Mouse (Mus musculus) midbrain, embryonic 11.5 days (tissue): ENCODE results near the gene Rem2. TPM values are rescaled to one million over a fixed set of nuclear protein-coding genes. Genes with fewer than 3 reads are reported as not detected.

Source experiments
- ATAC-seq: fragments of 200-750 bp; cut with Nextera tagmentation; 2 replicates; pipeline ENCODE4 v1.8.0; 2017; ENCODE audit warnings: moderate TSS enrichment, moderate library complexity; ENCODE audit not compliant: low FRiP score
- DNase-seq: peaks from one replicate; pipeline ENCODE4 v3.0.0; 2015; ENCODE audit warnings: low spot score; ENCODE audit errors: missing footprints
- H3K27ac ChIP-seq: fragments of 300-500 bp; sonication (generic); 2 replicates; pipeline ENCODE4 v1.5.1; 2014; ENCODE audit warnings: low read depth, low read length
- H3K27me3 ChIP-seq: fragments of 300-500 bp; sonication (generic); 2 replicates; pipeline ENCODE4 v1.6.1; 2014; ENCODE audit warnings: mild to moderate bottlenecking, low read length, moderate library complexity, mixed read lengths; ENCODE audit not compliant: control insufficient read depth, insufficient read depth
- H3K36me3 ChIP-seq: fragments of 300-500 bp; sonication (generic); 2 replicates; pipeline ENCODE4 v1.6.1; 2014; ENCODE audit warnings: mild to moderate bottlenecking, low read length, moderate library complexity, mixed read lengths; ENCODE audit not compliant: control insufficient read depth, insufficient read depth
- H3K4me1 ChIP-seq: fragments of 300-500 bp; sonication (generic); 2 replicates; pipeline ENCODE4 v1.6.1; 2014; ENCODE audit warnings: low read length; ENCODE audit not compliant: control insufficient read depth, insufficient read depth
- H3K4me2 ChIP-seq: fragments of 300-500 bp; sonication (generic); 2 replicates; pipeline ENCODE4 v1.6.1; 2014; ENCODE audit warnings: mild to moderate bottlenecking, moderate library complexity
- H3K4me3 ChIP-seq: fragments of 300-500 bp; sonication (generic); 2 replicates; pipeline ENCODE4 v1.5.1; 2014; ENCODE audit warnings: low read depth, low read length
- H3K9ac ChIP-seq: fragments of 300-500 bp; sonication (generic); 2 replicates; pipeline ENCODE4 v1.6.1; 2014; ENCODE audit warnings: low read length
- H3K9me3 ChIP-seq: fragments of 300-500 bp; sonication (generic); 2 replicates; pipeline ENCODE4 v1.6.1; 2016; ENCODE audit warnings: low read length; ENCODE audit not compliant: control insufficient read depth
- WGBS: fragments of 180-500 bp; shearing (Covaris S2); extraction: QIAGEN DNeasy Blood & Tissue Kit; methylation state at CpG from one replicate; pipeline ENCODE4 v1.1.7; 2014; 5-methylcytosine and 5-hydroxymethylcytosine counted together
- polyA plus RNA-seq: library from polyadenylated mRNA; unstranded; fragments of >200 nt; fragmentation: Nextera tagmentation; extraction: Ambion mirVana; gene quantifications from 2 replicates; pipeline ENCODE4 v1.2.1, GENCODE M21; 2014

Gene Rem2
- polyA plus RNA-seq, 1 experiment from 2014 or later = 34.4 TPM

GRCm38 (mm10) chr14:54496706-54497105 lies 20.8 kb downstream of the Rem2 start:
- WGBS = 88% methylated on average over 14 of the region's 14 CpGs
- no peaks in the 10 kb centered on the region for H3K36me3 ChIP-seq
- no peak overlapping the region for H3K9ac ChIP-seq
- no peak overlapping the region for H3K27ac ChIP-seq
- H3K4me2 ChIP-seq = no peak overlapping the region
- H3K9me3 ChIP-seq = no peaks in the 10 kb centered on the region; the same call in 1 of the 2 replicates
- ATAC-seq (no peak), DNase-seq (no peak)
- no peaks in the 10 kb centered on the region for H3K4me1 ChIP-seq
- no peak overlapping the region for H3K4me3 ChIP-seq
- no peaks in the 10 kb centered on the region for H3K27me3 ChIP-seq

GRCm38 (mm10) chr14:54499330-54499729 lies 23.4 kb downstream of the Rem2 start:
- Histone ChIP-seq H3K9me3 (no peaks in the 10 kb centered on the region; the same call in 1 of the 2 replicates), H3K4me3 (no peak overlapping the region), H3K9ac (no peak overlapping the region), H3K4me1 (no peaks in the 10 kb centered on the region), H3K27me3 (no peaks in the 10 kb centered on the region), H3K27ac (no peak overlapping the region), H3K36me3 (no peaks in the 10 kb centered on the region), H3K4me2 (no peak overlapping the region)
- no peak for DNase-seq
- no peak for ATAC-seq
- WGBS = 87% methylated on average over 2 of the region's 2 CpGs

- Histone ChIP-seq H3K36me3 (peaks cover 5% of the 10 kb centered on the region; the same call in 1 of the 2 replicates), H3K4me3 (no peak overlapping the region), H3K9ac (no peak overlapping the region), H3K4me1 (no peaks in the 10 kb centered on the region), H3K27me3 (no peaks in the 10 kb centered on the region), H3K9me3 (no peaks in the 10 kb centered on the region; the same call in 1 of the 2 replicates), H3K4me2 (no peak overlapping the region), H3K27ac (no peak overlapping the region)
- no peak for DNase-seq
- ATAC-seq = no peak
- WGBS = 81% methylated on average over 2 of the region's 2 CpGs
Measured at GRCm38 (mm10) chr14:54501365-54501764, 25.5 kb downstream of the Rem2 start.

- 83% methylated on average over 2 of the region's 2 CpGs for WGBS
- DNase-seq = no peak
- H3K4me2 ChIP-seq = no peak overlapping the region
- no peak overlapping the region for H3K4me3 ChIP-seq
- no peak overlapping the region for H3K27ac ChIP-seq
- H3K27me3 ChIP-seq = no peaks in the 10 kb centered on the region
- no peaks in the 10 kb centered on the region; the same call in 1 of the 2 replicates for H3K9me3 ChIP-seq
- no peak for ATAC-seq
- H3K36me3 ChIP-seq = peaks cover 22% of the 10 kb centered on the region; the same call in 1 of the 2 replicates
- H3K9ac ChIP-seq = no peak overlapping the region
- no peaks in the 10 kb centered on the region for H3K4me1 ChIP-seq
Measured at GRCm38 (mm10) chr14:54503092-54503491, 27.2 kb downstream of the Rem2 start.

- DNase-seq (no peak), ATAC-seq (no peak)
- no peak overlapping the region for H3K27ac ChIP-seq
- no peak overlapping the region for H3K4me3 ChIP-seq
- WGBS = 94% methylated on average over 9 of the region's 9 CpGs
- no peak overlapping the region for H3K9ac ChIP-seq
- no peaks in the 10 kb centered on the region for H3K27me3 ChIP-seq
- peaks cover 75% of the 10 kb centered on the region for H3K36me3 ChIP-seq
- no peaks in the 10 kb centered on the region for H3K4me1 ChIP-seq
- no peak overlapping the region for H3K4me2 ChIP-seq
- peaks cover 6% of the 10 kb centered on the region; the same call in 1 of the 2 replicates for H3K9me3 ChIP-seq
Measured at GRCm38 (mm10) chr14:54509774-54510173, 33.9 kb downstream of the Rem2 start.

GRCm38 (mm10) chr14:54516710-54517310 lies 40.9 kb downstream of the Rem2 start:
- peaks cover 13% of the 10 kb centered on the region for H3K4me1 ChIP-seq
- H3K27me3 ChIP-seq = no peaks in the 10 kb centered on the region
- no peak overlapping the region for H3K27ac ChIP-seq
- H3K4me2 ChIP-seq = peak overlapping the region; percentile 75
- ATAC-seq (no peak), DNase-seq (no peak)
- peak overlapping the region; percentile 85 for H3K9ac ChIP-seq
- peaks cover 29% of the 10 kb centered on the region for H3K36me3 ChIP-seq
- 6% methylated on average over 17 of the region's 17 CpGs for WGBS
- H3K4me3 ChIP-seq = peak overlapping the region; percentile 71
- H3K9me3 ChIP-seq = peaks cover 6% of the 10 kb centered on the region; the same call in 1 of the 2 replicates

GRCm38 (mm10) chr14:54523600-54523999 lies 47.7 kb downstream of the Rem2 start:
- no peak for ATAC-seq

GRCm38 (mm10) chr14:54527227-54528006 lies 51.5 kb downstream of the Rem2 start:
- Histone ChIP-seq H3K4me3 (peak overlapping the region; percentile 31), H3K27ac (peak overlapping the region; percentile 73), H3K9me3 (no peaks in the 10 kb centered on the region), H3K9ac (peak overlapping the region; percentile 68), H3K36me3 (no peaks in the 10 kb centered on the region), H3K27me3 (no peaks in the 10 kb centered on the region), H3K4me1 (peaks cover 8% of the 10 kb centered on the region), H3K4me2 (peak overlapping the region; percentile 61)
- under 1% methylated on average over 18 of the region's 18 CpGs for WGBS
- ATAC-seq (peak; percentile 80), DNase-seq (peak; percentile 96)

More at GRCm38 (mm10) chr14:54523600-54523999, 47.7 kb downstream of the Rem2 start:
- no peak overlapping the region for H3K9ac ChIP-seq
- peaks cover 10% of the 10 kb centered on the region for H3K4me1 ChIP-seq
- no peak for DNase-seq
- 28% methylated on average over 6 of the region's 6 CpGs for WGBS
- H3K27ac ChIP-seq = no peak overlapping the region
- no peak overlapping the region for H3K4me3 ChIP-seq
- no peaks in the 10 kb centered on the region for H3K9me3 ChIP-seq
- H3K27me3 ChIP-seq = no peaks in the 10 kb centered on the region
- H3K4me2 ChIP-seq = no peak overlapping the region
- H3K36me3 ChIP-seq = no peaks in the 10 kb centered on the region

- H3K27me3 ChIP-seq = no peaks in the 10 kb centered on the region
- H3K36me3 ChIP-seq = no peaks in the 10 kb centered on the region
- WGBS = 22% methylated on average over 5 of the region's 5 CpGs
- H3K27ac ChIP-seq = peak overlapping the region; percentile 73
- peak overlapping the region; percentile 61; the same call in 1 of the 2 replicates for H3K4me2 ChIP-seq
- H3K4me1 ChIP-seq = peaks cover 8% of the 10 kb centered on the region
- peak overlapping the region; percentile 68 for H3K9ac ChIP-seq
- ATAC-seq (0 out of 2 replicates have a peak, but pooled peaks have one; percentile 7), DNase-seq (no peak)
- no peaks in the 10 kb centered on the region for H3K9me3 ChIP-seq
- no peak overlapping the region for H3K4me3 ChIP-seq
Measured at GRCm38 (mm10) chr14:54528007-54528393, 52.1 kb downstream of the Rem2 start.
